23 mouse cellular contexts compared by ENCODE assay signal in genomic region chr8:47383632-47384031, GRCm38 (mm10).
DNase-seq lines count a peak whose midpoint lies in the region; ATAC-seq lines count a peak whose summit lies in the region.
"Had no signal": no experiment of that assay in that cellular context is flagged by ENCODE, and none has a peak within 500 bp of the region (broad histone marks: within the 10 kb centered on the region; RNA-seq: fewer than 3 reads in every experiment).

No protein-coding gene starts in this region.

- H3K36me3 ChIP-seq in forebrain, embryonic 11.5 days (ENCODE audit: control insufficient read depth, insufficient read depth, low read length) = no peaks in the 10 kb centered on the region
- no peaks in the 10 kb centered on the region for H3K36me3 ChIP-seq in forebrain, embryonic 10.5 days (replicated peaks)
- H3K36me3 ChIP-seq in limb, embryonic 10.5 days = no peaks in the 10 kb centered on the region
- H3K36me3 ChIP-seq: embryonic facial prominence, embryonic 10.5 days; embryonic facial prominence, embryonic 12.5 days; forebrain, embryonic 15.5 days; G1E had no signal

- no peaks in the 10 kb centered on the region for H3K27me3 ChIP-seq in forebrain, embryonic 11.5 days (ENCODE audit: control insufficient read depth, insufficient read depth, low read length)
- H3K27me3 ChIP-seq in forebrain, embryonic 10.5 days (ENCODE audit: poor library complexity, severe bottlenecking) = no peaks in the 10 kb centered on the region
- no peaks in the 10 kb centered on the region for H3K27me3 ChIP-seq in limb, embryonic 10.5 days (ENCODE audit: low read depth, poor library complexity, severe bottlenecking)
- H3K27me3 ChIP-seq: embryonic facial prominence, embryonic 12.5 days; forebrain, embryonic 13.5 days; forebrain, embryonic 15.5 days; Patski had no signal

- DNase-seq in forebrain, embryonic 11.5 days (ENCODE audit: low spot score) = peak; percentile 37
- DNase-seq in forebrain, embryonic 10.5 days (ENCODE audit: extremely low spot score, low spot score) = no peak
- peak; percentile 40 for DNase-seq in A20 (ENCODE audit: low read depth, low spot score)
- DNase-seq in embryo, embryonic 10 days (ENCODE audit: low spot score) = no peak
- no peak for DNase-seq in limb, embryonic 10.5 days (ENCODE audit: low spot score)
- DNase-seq in urinary bladder, postnatal 14 days (ENCODE audit: low spot score) = no peak
- DNase-seq: adrenal gland, adult 8-10 months; adrenal gland, postnatal 14 days; adrenal gland, postnatal 36 days; cerebellum, adult 11-12 months; cerebellum, adult 2 months; cerebellum, adult 9-10 months; cerebellum, postnatal 25 days; forebrain, postnatal 0 days had no signal

- H3K27ac ChIP-seq in forebrain, embryonic 11.5 days (ENCODE audit: low read depth, low read length) = no peak overlapping the region
- no peak overlapping the region for H3K27ac ChIP-seq in forebrain, embryonic 10.5 days
- H3K27ac ChIP-seq in limb, embryonic 10.5 days = no peak overlapping the region
- H3K27ac ChIP-seq: embryonic facial prominence, embryonic 10.5 days; embryonic facial prominence, embryonic 12.5 days; forebrain, embryonic 13.5 days; forebrain, embryonic 15.5 days had no signal

- 93% methylated on average over 9 of the region's 9 CpGs for WGBS in forebrain, embryonic 11.5 days
- 90% methylated on average over 9 of the region's 9 CpGs for WGBS in forebrain, embryonic 10.5 days
- 95% methylated on average over 9 of the region's 9 CpGs for WGBS in limb, embryonic 10.5 days

- no peak for ATAC-seq in forebrain, embryonic 11.5 days (replicated peaks; ENCODE audit: low FRiP score)
- ATAC-seq in common myeloid progenitor, adult 5-6 weeks (replicated peaks; ENCODE audit: low read depth, poor library complexity, severe bottlenecking) = 0 out of 2 replicates have a peak, but pooled peaks have one; percentile 22
- peak; percentile 48; the same call in 1 of the 2 replicates for ATAC-seq in megakaryocyte progenitor cell, adult 5-6 weeks (replicated peaks; ENCODE audit: poor library complexity)
- ATAC-seq: activated CD4-positive, CD25-positive, alpha-beta regulatory T cell, adult 4 months; forebrain, embryonic 13.5 days; forebrain, embryonic 15.5 days; forebrain, postnatal 0 days; Patski had no signal

- no peak overlapping the region for H3K9ac ChIP-seq in forebrain, embryonic 11.5 days (ENCODE audit: low read length)
- H3K9ac ChIP-seq: embryonic facial prominence, embryonic 12.5 days; forebrain, embryonic 13.5 days; forebrain, embryonic 15.5 days; forebrain, postnatal 0 days had no signal

- no peak overlapping the region for H3K4me2 ChIP-seq in forebrain, embryonic 11.5 days (ENCODE audit: low read depth, low read length, severe bottlenecking)
- H3K4me2 ChIP-seq: embryonic facial prominence, embryonic 12.5 days; forebrain, embryonic 13.5 days; forebrain, embryonic 15.5 days had no signal

- no peaks in the 10 kb centered on the region for H3K9me3 ChIP-seq in forebrain, embryonic 11.5 days (ENCODE audit: control insufficient read depth, low read length)
- no peaks in the 10 kb centered on the region for H3K9me3 ChIP-seq in forebrain, embryonic 10.5 days
- no peaks in the 10 kb centered on the region for H3K9me3 ChIP-seq in limb, embryonic 10.5 days (replicated peaks)
- H3K9me3 ChIP-seq: embryonic facial prominence, embryonic 10.5 days; embryonic facial prominence, embryonic 12.5 days; forebrain, embryonic 13.5 days; forebrain, embryonic 15.5 days; G1E had no signal

- H3K4me1 ChIP-seq in forebrain, embryonic 11.5 days (replicated peaks; ENCODE audit: control insufficient read depth, insufficient read depth, low read length) = no peaks in the 10 kb centered on the region
- H3K4me1 ChIP-seq in forebrain, embryonic 10.5 days = peaks cover 14% of the 10 kb centered on the region
- peaks cover 26% of the 10 kb centered on the region for H3K4me1 ChIP-seq in limb, embryonic 10.5 days

- H3K4me3 ChIP-seq in forebrain, embryonic 11.5 days (ENCODE audit: low read depth, low read length) = no peak overlapping the region
- no peak overlapping the region for H3K4me3 ChIP-seq in forebrain, embryonic 10.5 days
- H3K4me3 ChIP-seq in limb, embryonic 10.5 days = no peak overlapping the region
- H3K4me3 ChIP-seq: embryonic facial prominence, embryonic 10.5 days; embryonic facial prominence, embryonic 12.5 days; forebrain, embryonic 13.5 days; forebrain, embryonic 15.5 days had no signal

Comparison
In these comparisons a context has a peak if more than half of its experiments do, and no peak if none do; other contexts are left out.
1. DNase-seq: peak in forebrain, embryonic 11.5 days (single experiment) and A20 (single experiment); none in forebrain, embryonic 10.5 days (single experiment), embryo, embryonic 10 days (single experiment), limb, embryonic 10.5 days (single experiment) and urinary bladder, postnatal 14 days (single experiment).